Mouse (Mus musculus) CH12.LX (cell line): ENCODE measurements around the gene Mark1. TPM values are rescaled to one million over a fixed set of nuclear protein-coding genes. Genes with fewer than 3 reads are reported as not detected.

Experiments used
- DNase-seq: peaks from one replicate; pipeline ENCODE4 v3.0.0-alpha.2; 2013; ENCODE audit errors: extremely low read depth
- H3K27ac ChIP-seq: 2 replicates; pipeline ENCODE4 v1.5.1; 2012; ENCODE audit warnings: low read depth, mild to moderate bottlenecking, control low read depth, moderate library complexity; ENCODE audit not compliant: insufficient read depth
- H3K27me3 ChIP-seq: replicated peaks from 2 replicates; pipeline ENCODE3; 2012; ENCODE audit warnings: inconsistent platforms
- H3K36me3 ChIP-seq, 2 experiments: replicated peaks in 1 of 2; 2 replicates each; pipeline versions ENCODE3 to v1.6.1; 2012; ENCODE audit warnings: inconsistent platforms in 1 of 2, low read length in 1 of 2, mild to moderate bottlenecking in 1 of 2, mixed read lengths in 1 of 2, moderate library complexity in 1 of 2; ENCODE audit not compliant: control insufficient read depth in 1 of 2, insufficient read depth in 1 of 2
- H3K4me1 ChIP-seq, 2 experiments: 2 replicates each; pipeline ENCODE4 v1.6.1; 2012; ENCODE audit warnings: inconsistent platforms in 1 of 2, moderate library complexity in 1 of 2; ENCODE audit not compliant: insufficient read depth in 2 of 2, control insufficient read depth in 1 of 2
- H3K4me2 ChIP-seq: 2 replicates; pipeline ENCODE4 v1.6.1; 2012; ENCODE audit warnings: low read depth, mild to moderate bottlenecking, control low read depth; ENCODE audit not compliant: poor library complexity, insufficient read depth, severe bottlenecking
- H3K4me3 ChIP-seq, 3 experiments: fragments of 150-350 bp in 1 of 3; sonication (generic) in 1 of 3; replicated peaks in 1 of 3; 2 replicates each; pipeline versions ENCODE3 to v1.5.1; 2011 to 2012; ENCODE audit warnings: low read depth in 2 of 3, low read length in 2 of 3, mild to moderate bottlenecking in 2 of 3, moderate library complexity in 2 of 3, control low read depth in 1 of 3, improper control_type of control experiment in 1 of 3, inconsistent platforms in 1 of 3, mixed read lengths in 1 of 3; ENCODE audit not compliant: poor library complexity in 1 of 3
- H3K79me2 ChIP-seq: replicated peaks from 2 replicates; pipeline ENCODE4 v1.6.1; 2012; ENCODE audit warnings: mild to moderate bottlenecking, moderate library complexity; ENCODE audit not compliant: control insufficient read depth, poor library complexity, insufficient read depth, severe bottlenecking; ENCODE audit errors: extremely low read depth
- H3K9ac ChIP-seq: 2 replicates; pipeline ENCODE4 v1.6.1; 2012; ENCODE audit warnings: low read depth, mild to moderate bottlenecking, control low read depth, moderate library complexity; ENCODE audit not compliant: insufficient read depth
- H3K9me3 ChIP-seq: replicated peaks from 2 replicates; pipeline ENCODE3; 2012; ENCODE audit warnings: low read length, inconsistent platforms, mixed read lengths
- BHLHE40 ChIP-seq: IDR thresholded peaks from 2 replicates; pipeline ENCODE4 v1.6.1; 2011; ENCODE audit warnings: mild to moderate bottlenecking, low read depth, low read length, improper control_type of control experiment
- E2F4 ChIP-seq: IDR thresholded peaks from 2 replicates; pipeline ENCODE4 v1.6.1; 2011; ENCODE audit warnings: low read depth, low read length, improper control_type of control experiment; ENCODE audit not compliant: insufficient replicate concordance
- ETS1 ChIP-seq: conservative IDR thresholded peaks from 2 replicates; pipeline ENCODE4 v1.6.1; 2012; ENCODE audit warnings: low read depth, mild to moderate bottlenecking, inconsistent platforms, low read length, improper control_type of control experiment, moderate library complexity
- GABPA ChIP-seq: IDR thresholded peaks from 2 replicates; pipeline ENCODE4 v1.6.1; 2012; ENCODE audit warnings: low read depth, low read length, improper control_type of control experiment, inconsistent platforms; ENCODE audit not compliant: insufficient replicate concordance
- IRF4 ChIP-seq: IDR thresholded peaks from 2 replicates; pipeline ENCODE4 v1.6.1; 2014; ENCODE audit warnings: low read depth, mild to moderate bottlenecking, inconsistent platforms, low read length, improper control_type of control experiment
- MAX ChIP-seq: IDR thresholded peaks from 2 replicates; pipeline ENCODE4 v1.6.1; 2011; ENCODE audit warnings: low read length, improper control_type of control experiment
- MEF2A ChIP-seq: IDR thresholded peaks from 2 replicates; pipeline ENCODE4 v1.6.1; 2014; ENCODE audit warnings: low read depth, mild to moderate bottlenecking, inconsistent platforms, low read length, improper control_type of control experiment, borderline replicate concordance
- MYC ChIP-seq: IDR thresholded peaks from 2 replicates; pipeline ENCODE4 v1.6.1; 2011; ENCODE audit warnings: low read depth, mild to moderate bottlenecking, improper control_type of control experiment, low read length
- NRF1 ChIP-seq: IDR thresholded peaks from 2 replicates; pipeline ENCODE4 v1.6.1; 2014; ENCODE audit warnings: low read depth, mild to moderate bottlenecking, inconsistent platforms, low read length, improper control_type of control experiment, moderate library complexity
- PAX5 ChIP-seq: IDR thresholded peaks from 2 replicates; pipeline ENCODE4 v1.6.1; 2012; ENCODE audit warnings: low read length, inconsistent platforms, mixed read lengths
- SIN3A ChIP-seq: IDR thresholded peaks from 2 replicates; pipeline ENCODE4 v1.6.1; 2012; ENCODE audit warnings: low read length, improper control_type of control experiment, inconsistent platforms
- SMC3 ChIP-seq: IDR thresholded peaks from 2 replicates; pipeline ENCODE4 v1.6.1; 2011; ENCODE audit warnings: low read depth, low read length, improper control_type of control experiment
- TBP ChIP-seq: conservative IDR thresholded peaks from 2 replicates; pipeline ENCODE4 v1.6.1; 2011; ENCODE audit warnings: low read depth, low read length, improper control_type of control experiment
- UBTF ChIP-seq: IDR thresholded peaks from 2 replicates; pipeline ENCODE4 v1.6.1; 2012; ENCODE audit warnings: low read depth, mild to moderate bottlenecking, inconsistent platforms, low read length, improper control_type of control experiment, moderate library complexity
- USF2 ChIP-seq: conservative IDR thresholded peaks from 2 replicates; pipeline ENCODE4 v1.6.1; 2011; ENCODE audit warnings: low read depth, low read length, improper control_type of control experiment
- ZC3H11A ChIP-seq: IDR thresholded peaks from 2 replicates; pipeline ENCODE4 v1.6.1; 2012; ENCODE audit warnings: low read depth, mild to moderate bottlenecking, inconsistent platforms, low read length, improper control_type of control experiment
- ZNF384 ChIP-seq: IDR thresholded peaks from 2 replicates; pipeline ENCODE4 v1.6.1; 2012; ENCODE audit warnings: low read depth, low read length, improper control_type of control experiment, inconsistent platforms
- dilution Hi-C: fragments of 300-500 bp; cut with MboI; formaldehyde crosslinking; loops from 2 replicates; pipeline ENCODE4 v1.14.3; 2020; ENCODE audit warnings: low sequenced_read_pairs; ENCODE audit not compliant: extremely low pct_unique_long_range_greater_than_20kb, extremely low pct_ligation_motif_present
- in situ Hi-C: fragments of 300-500 bp; cut with MboI; formaldehyde crosslinking; loops from 3 replicates; pipeline ENCODE4 v1.14.3; 2019; ENCODE audit warnings: low sequenced_read_pairs, low pct_ligation_motif_present, low pct_unique_long_range_greater_than_20kb, mixed read lengths
- polyA plus RNA-seq: library from polyadenylated mRNA; unstranded; fragments of >175 nt; gene quantifications from 2 replicates; pipeline ENCODE4 v1.2.1, GENCODE M21; 2012; ENCODE audit warnings: low read depth; ENCODE audit not compliant: insufficient read length
- total RNA-seq, 2 experiments: library from RNA; depleted of rRNA; stranded (reverse); fragments of 300-350 nt in 1 of 2; fragments of >200 nt in 1 of 2; gene quantifications; 2 replicates each; pipeline ENCODE4 v1.2.3; 2012 to 2014

Mark1 gene
- total and polyA plus RNA-seq, 3 experiments, result not detected

DNA sequence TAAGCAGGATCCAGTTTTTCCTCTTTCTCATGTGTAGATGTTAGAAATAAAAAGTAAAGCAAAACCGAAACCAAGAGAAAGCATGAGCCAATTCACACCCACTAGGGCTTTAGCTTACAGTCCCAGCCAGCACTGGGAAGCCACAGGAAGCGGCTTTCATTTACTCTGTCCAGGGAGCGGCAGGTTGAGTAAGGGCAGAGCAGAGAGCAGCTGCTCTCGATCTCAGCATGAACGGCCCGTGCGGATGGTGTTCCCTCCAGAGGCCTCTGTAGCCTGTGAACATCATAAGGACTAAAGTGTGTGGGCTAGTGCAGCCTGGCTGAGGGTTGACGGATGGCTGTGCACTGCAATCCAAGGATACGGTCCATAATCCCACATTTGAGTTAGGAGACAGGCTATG, 90.8 kb downstream of the Mark1 start:
- Histone ChIP-seq H3K9ac (peak overlapping the region; percentile 54), H3K36me3 (no peaks in the 10 kb centered on the region), H3K4me3 (peak overlapping the region in 1 of 3 experiments; percentile 30), H3K4me2 (peak overlapping the region; percentile 74; the same call in 1 of the 2 replicates), H3K79me2 (no peaks in the 10 kb centered on the region), H3K27ac (no peak overlapping the region), H3K9me3 (no peaks in the 10 kb centered on the region), H3K4me1 (peaks cover 0 to 7% of the 10 kb centered on the region in 2 experiments; a peak in 3 of 4 replicates), H3K27me3 (no peaks in the 10 kb centered on the region)
- DNase-seq, result no peak
- no peak for TF ChIP-seq MAX
- no peak for TF ChIP-seq NRF1
- no peak for TF ChIP-seq BHLHE40
- TF ChIP-seq TBP, result no peak
- no peak for TF ChIP-seq MEF2A
- no peak for TF ChIP-seq UBTF
- no peak for TF ChIP-seq IRF4
- no peak for TF ChIP-seq MYC
- no peak for TF ChIP-seq ETS1
- no peak for TF ChIP-seq ZNF384
- no peak for TF ChIP-seq ZC3H11A
- dilution Hi-C loops, result no loop called here
- in situ Hi-C loops, result no loop called here

- TF ChIP-seq GABPA (no peak), USF2 (no peak), UBTF (no peak), PAX5 (no peak), BHLHE40 (no peak), ETS1 (no peak), SIN3A (no peak), E2F4 (no peak), SMC3 (no peak), MAX (no peak)
- H3K9ac ChIP-seq, result no peak overlapping the region
- H3K79me2 ChIP-seq, result no peaks in the 10 kb centered on the region
- H3K4me3 ChIP-seq, result no peak overlapping the region
- H3K27ac ChIP-seq, result no peak overlapping the region
- H3K27me3 ChIP-seq, result no peaks in the 10 kb centered on the region
- no peaks in the 10 kb centered on the region for H3K9me3 ChIP-seq
- no peak overlapping the region for H3K4me2 ChIP-seq
- dilution Hi-C loops, result no loop called here
- no peak for DNase-seq
- no peaks in the 10 kb centered on the region for H3K36me3 ChIP-seq
- in situ Hi-C loops, result no loop called here
- H3K4me1 ChIP-seq, result peaks cover 0 to 7% of the 10 kb centered on the region in 2 experiments; a peak in 3 of 4 replicates
These were observed 93.2 kb downstream of the Mark1 start for GRCm38 (mm10) chr1:184905904-184906745.
